In genomic region chr8:11463889-11464706, GRCm38 (mm10) we compare ENCODE assay signal across 10 mouse cellular contexts. TPM values are rescaled to one million over a fixed set of nuclear protein-coding genes. Genes with fewer than 3 reads are reported as not detected.
DNase-seq lines count a peak whose midpoint lies in the region; ATAC-seq and TF ChIP-seq lines count a peak whose summit lies in the region.
"Had no signal": no experiment of that assay in that cellular context is flagged by ENCODE, and none has a peak within 500 bp of the region (broad histone marks: within the 10 kb centered on the region; RNA-seq: fewer than 3 reads in every experiment).

No protein-coding gene starts in this region.

- H3K4me3 ChIP-seq in kidney, embryonic 16.5 days (ENCODE audit: low read length), result no peak overlapping the region
- H3K4me3 ChIP-seq in forebrain, embryonic 16.5 days (replicated peaks; ENCODE audit: low read length), result no peak overlapping the region
- H3K4me3 ChIP-seq: embryonic facial prominence, embryonic 10.5 days; hindbrain, embryonic 13.5 days had no signal

- no peak overlapping the region for H3K4me2 ChIP-seq in kidney, embryonic 16.5 days (replicated peaks; ENCODE audit: low read depth, low read length)
- no peak overlapping the region for H3K4me2 ChIP-seq in forebrain, embryonic 16.5 days (ENCODE audit: low read length)
- H3K4me2 ChIP-seq: hindbrain, embryonic 13.5 days had no signal

- DNase-seq in kidney, adult 11 months, result peak; percentile 56
- DNase-seq in kidney, postnatal 10 days, result no peak
- no peak for DNase-seq in Patski (ENCODE audit: low read depth, low spot score)
- DNase-seq in layer of hippocampus, adult 18-20 months (ENCODE audit: low spot score in 2 of 2), result no peak
- no peak for DNase-seq in neural tube, embryonic 10.5 days (ENCODE audit: extremely low spot score, low spot score)

- 0 out of 2 replicates have a peak overlapping the region, but pooled peaks have one; percentile 17 for H3K9ac ChIP-seq in kidney, embryonic 16.5 days (replicated peaks; ENCODE audit: low read length)
- no peak overlapping the region for H3K9ac ChIP-seq in forebrain, embryonic 16.5 days (replicated peaks; ENCODE audit: low read depth, low read length)
- H3K9ac ChIP-seq: hindbrain, embryonic 13.5 days had no signal

- H3K27me3 ChIP-seq in Patski, result no peaks in the 10 kb centered on the region
- H3K27me3 ChIP-seq in kidney, embryonic 16.5 days (ENCODE audit: insufficient read depth, low read length), result no peaks in the 10 kb centered on the region
- H3K27me3 ChIP-seq in forebrain, embryonic 16.5 days (replicated peaks; ENCODE audit: control insufficient read depth, insufficient read depth, low read length), result no peaks in the 10 kb centered on the region
- H3K27me3 ChIP-seq: hindbrain, embryonic 13.5 days had no signal

- in situ Hi-C loops in Patski (cut with MboI; ENCODE audit: low pct_unique_long_range_greater_than_20kb), result no loop called here

- peaks cover 9% of the 10 kb centered on the region for H3K36me3 ChIP-seq in kidney, embryonic 16.5 days (ENCODE audit: insufficient read depth, low read length)
- no peaks in the 10 kb centered on the region for H3K36me3 ChIP-seq in forebrain, embryonic 16.5 days (ENCODE audit: control insufficient read depth, insufficient read depth)
- H3K36me3 ChIP-seq: embryonic facial prominence, embryonic 10.5 days; hindbrain, embryonic 13.5 days had no signal

- peaks cover 6% of the 10 kb centered on the region; the same call in 1 of the 2 replicates for H3K9me3 ChIP-seq in kidney, embryonic 16.5 days (ENCODE audit: low read length)
- H3K9me3 ChIP-seq in forebrain, embryonic 16.5 days (ENCODE audit: control insufficient read depth, low read length), result peaks cover 2% of the 10 kb centered on the region; the same call in 1 of the 2 replicates
- H3K9me3 ChIP-seq: embryonic facial prominence, embryonic 10.5 days had no signal

- peak; percentile 83 for ATAC-seq in Patski
- no peak for ATAC-seq in kidney, embryonic 16.5 days (ENCODE audit: low FRiP score, low TSS enrichment)
- peak; percentile 79 for ATAC-seq in neutrophil, adult 5-6 weeks (ENCODE audit: extremely low read depth, insufficient number of reproducible peaks, low FRiP score, poor library complexity, severe bottlenecking)
- no peak for ATAC-seq in forebrain, embryonic 16.5 days

- POLR2A ChIA-PET in Patski (lab: Charles Lee), result interaction anchor here (0.5 to 5.1 kb wide), 4 partner anchors 12 to 228 kb away, joined by 4 to 22 read pairs (median 9); no protein-coding TSS in a partner anchor

- H3K27ac ChIP-seq in kidney, embryonic 16.5 days (ENCODE audit: low read length), result peak overlapping the region; percentile 48; the same call in 1 of the 2 replicates
- H3K27ac ChIP-seq in forebrain, embryonic 16.5 days (ENCODE audit: low read length), result no peak overlapping the region
- H3K27ac ChIP-seq: embryonic facial prominence, embryonic 10.5 days; hindbrain, embryonic 13.5 days had no signal

- 66% methylated on average over 12 of the region's 12 CpGs for whole genome bisulfite sequencing in kidney, embryonic 16.5 days
- 87% methylated on average over 12 of the region's 12 CpGs for WGBS in forebrain, embryonic 16.5 days

- CTCF ChIA-PET in Patski (lab: Charles Lee), result interaction anchor here (2.6 kb wide), 1 partner anchor 23 kb away, joined by 8 read pairs; no protein-coding TSS in a partner anchor

- no peak for TF ChIP-seq CTCF in Patski (IDR thresholded peaks at IDR 0.05)

- H3K4me1 ChIP-seq in kidney, embryonic 16.5 days (ENCODE audit: insufficient read depth, low read length), result peaks cover 34% of the 10 kb centered on the region
- H3K4me1 ChIP-seq in forebrain, embryonic 16.5 days (replicated peaks; ENCODE audit: control insufficient read depth, insufficient read depth, low read length), result no peaks in the 10 kb centered on the region
- H3K4me1 ChIP-seq: hindbrain, embryonic 13.5 days had no signal

RNA-seq across cellular contexts. Expression of gene Rab20, which starts 14.4 kb away (rescaled TPM):
- 70.7 TPM for polyA plus RNA-seq in Patski (2021)
- 30.6 and 37.3 TPM in 2 replicates for polyA plus RNA-seq in kidney, embryonic 16.5 days (2015; fragmentation: Nextera tagmentation; extraction: Ambion mirVana)
- 11.7 and 15.4 TPM in 2 replicates for total RNA-seq in neutrophil, adult 5-6 weeks (2017)
- total RNA-seq in layer of hippocampus, adult 18-20 months (2021), result under 1 TPM; 0.30 to 0.89 TPM
- polyA plus RNA-seq in forebrain, embryonic 16.5 days (2015; fragmentation: Nextera tagmentation; extraction: Ambion mirVana), result 0.63 and 0.77 TPM in 2 replicates

RNA-seq across cellular contexts. Expression of gene Naxd, which starts 33.2 kb away (rescaled TPM):
- 108 TPM for polyA plus RNA-seq in Patski (2021)
- 125 and 132 TPM in 2 replicates for polyA plus RNA-seq in kidney, embryonic 16.5 days (2015; fragmentation: Nextera tagmentation; extraction: Ambion mirVana)
- total RNA-seq in neutrophil, adult 5-6 weeks (2017), result 55.1 and 63.1 TPM in 2 replicates
- total RNA-seq in layer of hippocampus, adult 18-20 months (2021), result 10 to 100 TPM; 56.0 to 59.7 TPM
- polyA plus RNA-seq in forebrain, embryonic 16.5 days (2015; fragmentation: Nextera tagmentation; extraction: Ambion mirVana), result 148 and 168 TPM in 2 replicates

Comparison
In these comparisons a context has a peak if more than half of its experiments do, and no peak if none do; other contexts are left out.
1. ATAC-seq: peak in Patski (single experiment) and neutrophil, adult 5-6 weeks (single experiment); none in kidney, embryonic 16.5 days (single experiment) and forebrain, embryonic 16.5 days (single experiment).
2. RNA of gene Rab20, which starts 14.4 kb away (polyA plus RNA-seq): 70.7 TPM in Patski (single experiment) and 30.6 to 37.3 TPM in kidney, embryonic 16.5 days; 0.63 to 0.77 TPM in forebrain, embryonic 16.5 days; every median in the first group is over 10 times any median in the second.